Mouse (Mus musculus) liver, postnatal 0 days (tissue): Measurements from ENCODE around the gene 6030468B19Rik. TPM values are rescaled to one million over a fixed set of nuclear protein-coding genes. Genes with fewer than 3 reads are reported as not detected.
A peak's percentile ranks its signal among the peaks of the same experiment; 100 is the strongest.

Source experiments
- ATAC-seq: fragments of 200-750 bp; cut with Nextera tagmentation; 2 replicates; pipeline ENCODE4 v1.8.0; 2017; ENCODE audit warnings: mild to moderate bottlenecking, moderate library complexity
- DNase-seq: peaks from one replicate; pipeline ENCODE4 v3.0.0-alpha.2; 2016
- H3K27ac ChIP-seq: fragments of 300-500 bp; sonication (generic); 2 replicates; pipeline ENCODE4 v1.5.1; 2014; ENCODE audit warnings: antibody characterized with exemption, moderate library complexity, mild to moderate bottlenecking, low read depth
- H3K27me3 ChIP-seq: fragments of 300-500 bp; sonication (generic); 2 replicates; pipeline ENCODE4 v1.6.1; 2014; ENCODE audit warnings: low read length, control low read depth, mixed read lengths; ENCODE audit not compliant: insufficient read depth
- H3K36me3 ChIP-seq: fragments of 300-500 bp; sonication (generic); replicated peaks from 2 replicates; pipeline ENCODE4 v1.6.1; 2014; ENCODE audit warnings: mild to moderate bottlenecking, control low read depth, low read length, moderate library complexity, mixed read lengths; ENCODE audit not compliant: insufficient read depth
- H3K4me1 ChIP-seq: fragments of 300-500 bp; sonication (generic); 2 replicates; pipeline ENCODE4 v1.6.1; 2014; ENCODE audit warnings: antibody characterized with exemption, mild to moderate bottlenecking, control low read depth; ENCODE audit not compliant: insufficient read depth
- H3K4me2 ChIP-seq: fragments of 300-500 bp; sonication (generic); 2 replicates; pipeline ENCODE4 v1.6.1; 2014; ENCODE audit warnings: low read depth, mild to moderate bottlenecking, low read length, moderate library complexity, mixed read lengths
- H3K4me3 ChIP-seq: fragments of 300-500 bp; sonication (generic); 2 replicates; pipeline ENCODE4 v1.5.1; 2014; ENCODE audit warnings: low read depth, low read length
- H3K9ac ChIP-seq: fragments of 300-500 bp; sonication (generic); replicated peaks from 2 replicates; pipeline ENCODE4 v1.6.1; 2014; ENCODE audit warnings: mild to moderate bottlenecking, moderate library complexity
- H3K9me3 ChIP-seq: fragments of 300-500 bp; sonication (generic); 2 replicates; pipeline ENCODE4 v1.6.1; 2016; ENCODE audit warnings: mild to moderate bottlenecking, control low read depth, low read length, mixed read lengths
- CTCF ChIP-seq: sonication (generic); IDR thresholded peaks from 2 replicates; pipeline ENCODE4 v1.5.1; 2016; ENCODE audit warnings: antibody characterized with exemption, low read depth
- EP300 ChIP-seq: IDR thresholded peaks from 2 replicates; pipeline ENCODE4 v1.6.1; 2016; ENCODE audit warnings: antibody characterized with exemption, low read depth, mild to moderate bottlenecking
- WGBS: fragments of 180-500 bp; shearing (Covaris S2); extraction: QIAGEN DNeasy Blood & Tissue Kit; methylation state at CpG from one replicate; pipeline ENCODE4 v1.1.7; 2014; ENCODE audit not compliant: insufficient replicate concordance; 5-methylcytosine and 5-hydroxymethylcytosine counted together
- polyA plus RNA-seq: library from polyadenylated mRNA; unstranded; fragments of >200 nt; fragmentation: Nextera tagmentation; extraction: Ambion mirVana; gene quantifications from 2 replicates; pipeline ENCODE4 v1.2.1, GENCODE M21; 2015

6030468B19Rik gene
- polyA plus RNA-seq, 1 experiment from 2014 or later: 33.8 TPM

DNA sequence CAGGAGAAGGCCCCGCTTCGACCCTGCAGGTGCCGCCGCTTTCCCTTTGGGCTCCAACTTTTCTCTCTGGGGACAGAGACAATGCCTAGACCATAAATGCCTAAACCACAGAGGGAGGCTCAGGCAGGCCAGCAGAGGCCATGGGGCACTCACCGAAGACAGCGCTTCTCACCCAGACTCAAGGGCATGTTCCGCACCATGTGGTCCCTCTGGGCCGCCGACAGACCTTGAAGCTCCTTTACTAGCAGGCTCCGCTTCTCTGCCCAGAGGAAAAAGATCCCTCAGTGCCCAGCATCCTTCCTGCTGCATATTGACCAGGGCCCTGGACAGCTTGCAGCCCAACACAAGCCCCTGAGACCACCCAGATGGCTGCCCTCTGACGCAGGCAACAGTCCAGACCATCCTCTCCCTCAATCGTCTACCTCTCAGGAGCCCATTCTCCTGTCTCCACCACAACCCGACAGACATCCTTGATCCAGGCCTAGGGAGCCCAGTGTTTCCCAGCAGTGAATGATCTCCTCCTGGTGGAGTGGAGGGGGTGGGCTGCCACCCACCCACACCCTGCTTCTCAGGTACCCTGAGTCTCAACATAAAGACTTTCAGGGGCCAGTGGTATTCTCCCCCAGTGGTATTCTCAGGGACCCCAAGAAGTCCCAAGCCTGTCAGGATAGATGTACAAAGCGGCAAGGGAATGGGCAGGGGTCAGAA lies 21.2 kb upstream of the 6030468B19Rik start:
- 90% methylated on average over 14 of the region's 14 CpGs for WGBS
- no peak overlapping the region for H3K4me3 ChIP-seq
- DNase-seq: no peak
- H3K4me2 ChIP-seq: no peak overlapping the region
- TF ChIP-seq EP300 (no peak), CTCF (no peak)
- H3K36me3 ChIP-seq: peaks cover 69% of the 10 kb centered on the region
- H3K9me3 ChIP-seq: no peaks in the 10 kb centered on the region
- ATAC-seq: no peak
- H3K9ac ChIP-seq: no peak overlapping the region
- peaks cover 23% of the 10 kb centered on the region for H3K4me1 ChIP-seq
- H3K27ac ChIP-seq: no peak overlapping the region
- H3K27me3 ChIP-seq: no peaks in the 10 kb centered on the region

- peak overlapping the region; percentile 21; the same call in 1 of the 2 replicates for H3K9ac ChIP-seq
- peak overlapping the region; percentile 97 for H3K4me2 ChIP-seq
- no peak for TF ChIP-seq CTCF
- TF ChIP-seq EP300: no peak
- ATAC-seq: no peak
- H3K9me3 ChIP-seq: no peaks in the 10 kb centered on the region
- H3K27me3 ChIP-seq: no peaks in the 10 kb centered on the region
- peaks cover 23% of the 10 kb centered on the region for H3K4me1 ChIP-seq
- 0 out of 2 replicates have a peak overlapping the region, but pooled peaks have one; percentile 9 for H3K4me3 ChIP-seq
- H3K27ac ChIP-seq: peak overlapping the region; percentile 63
- 75% methylated on average over 5 of the region's 5 CpGs for WGBS
- DNase-seq: no peak
- peaks cover 62% of the 10 kb centered on the region for H3K36me3 ChIP-seq
These were observed 20.3 kb upstream of the 6030468B19Rik start for GRCm38 (mm10) chr11:117777111-117777510.

DNA sequence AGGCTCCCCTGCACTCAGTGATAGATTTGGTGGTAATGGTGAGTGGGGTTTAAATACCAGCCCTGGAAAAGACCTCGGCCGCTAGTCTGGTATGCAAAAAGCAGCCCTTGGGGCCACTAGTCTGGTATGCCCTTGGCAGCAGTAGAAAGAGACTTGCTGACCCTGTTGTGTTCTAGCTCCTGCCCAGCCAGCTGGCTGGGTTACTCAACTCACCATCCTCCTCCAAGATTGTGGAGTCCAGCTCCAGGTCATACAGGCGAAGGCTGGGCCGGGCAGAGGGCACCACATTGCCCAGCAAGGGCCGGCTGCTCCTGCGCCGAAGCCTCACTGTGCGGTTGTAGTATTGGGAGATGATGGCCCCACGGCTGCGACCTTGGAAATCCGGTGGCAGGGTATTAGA lies 19.4 kb upstream of the 6030468B19Rik start:
- Histone ChIP-seq H3K4me1 (peaks cover 23% of the 10 kb centered on the region), H3K27ac (peak overlapping the region; percentile 97), H3K9me3 (no peaks in the 10 kb centered on the region), H3K27me3 (no peaks in the 10 kb centered on the region), H3K4me2 (peak overlapping the region; percentile 97), H3K4me3 (peak overlapping the region; percentile 82; the same call in 1 of the 2 replicates), H3K9ac (peak overlapping the region; percentile 13; the same call in 1 of the 2 replicates), H3K36me3 (peaks cover 55% of the 10 kb centered on the region)
- ATAC-seq (no peak), DNase-seq (no peak)
- WGBS: 93% methylated on average over 11 of the region's 11 CpGs
- TF ChIP-seq EP300 (no peak), CTCF (no peak)

DNA sequence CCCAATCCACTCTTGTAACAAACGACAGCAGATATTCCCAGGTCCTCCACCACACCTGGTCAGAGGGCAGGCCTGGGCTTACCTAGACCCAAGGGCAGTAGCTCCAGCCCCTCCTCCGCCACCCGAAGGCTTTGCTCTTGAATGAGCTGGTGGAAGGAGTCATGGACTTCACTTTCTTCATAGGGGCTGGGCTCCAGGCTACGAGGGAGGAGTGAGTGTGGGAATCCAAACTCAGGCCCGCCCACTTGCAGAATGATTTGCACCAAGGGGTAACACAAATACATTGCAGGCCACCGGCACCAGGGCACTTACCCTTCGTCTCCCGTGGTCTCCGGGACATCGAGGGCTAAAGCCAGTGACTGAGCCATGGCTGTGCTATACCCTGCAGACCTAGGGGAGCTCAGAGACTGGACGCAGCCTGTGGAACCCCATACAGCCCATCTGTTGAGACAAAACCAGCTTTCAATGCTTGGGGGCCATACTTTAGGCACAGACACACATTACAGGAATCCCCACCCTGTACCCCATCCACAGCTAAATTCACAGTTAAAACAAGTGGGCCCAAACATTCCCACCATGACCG lies 18.5 kb upstream of the 6030468B19Rik start:
- ATAC-seq (no peak), DNase-seq (peak; percentile 73)
- Histone ChIP-seq H3K9me3 (no peaks in the 10 kb centered on the region), H3K27me3 (no peaks in the 10 kb centered on the region), H3K36me3 (peaks cover 47% of the 10 kb centered on the region), H3K4me1 (peaks cover 27% of the 10 kb centered on the region), H3K27ac (peak overlapping the region; percentile 97), H3K9ac (peak overlapping the region; percentile 85), H3K4me2 (peak overlapping the region; percentile 97), H3K4me3 (peak overlapping the region; percentile 82)
- TF ChIP-seq EP300 (no peak), CTCF (no peak)
- WGBS: 30% methylated on average over 12 of the region's 12 CpGs

GRCm38 (mm10) chr11:117779434-117780198 lies 17.8 kb upstream of the 6030468B19Rik start:
- 2% methylated on average over 37 of the region's 38 CpGs for WGBS
- H3K4me1 ChIP-seq: peaks cover 30% of the 10 kb centered on the region
- peak; percentile 80 for DNase-seq

GRCm38 (mm10) chr11:117780199-117780515 lies 17.3 kb upstream of the 6030468B19Rik start:
- peak overlapping the region; percentile 85 for H3K9ac ChIP-seq
- H3K4me2 ChIP-seq: peak overlapping the region; percentile 97
- no peaks in the 10 kb centered on the region for H3K9me3 ChIP-seq
- peak; percentile 1 for ATAC-seq
- no peak for DNase-seq
- H3K4me3 ChIP-seq: peak overlapping the region; percentile 82
- TF ChIP-seq EP300: no peak
- TF ChIP-seq CTCF: no peak
- peak overlapping the region; percentile 97 for H3K27ac ChIP-seq
- H3K36me3 ChIP-seq: peaks cover 48% of the 10 kb centered on the region
- 0% methylated on average over 17 of the region's 17 CpGs for WGBS
- peaks cover 30% of the 10 kb centered on the region for H3K4me1 ChIP-seq
- no peaks in the 10 kb centered on the region for H3K27me3 ChIP-seq

More at GRCm38 (mm10) chr11:117779434-117780198, 17.8 kb upstream of the 6030468B19Rik start:
- H3K36me3 ChIP-seq: peaks cover 48% of the 10 kb centered on the region
- H3K4me2 ChIP-seq: peak overlapping the region; percentile 97
- H3K27me3 ChIP-seq: no peaks in the 10 kb centered on the region
- peak overlapping the region; percentile 82 for H3K4me3 ChIP-seq
- peak; percentile 26 for ATAC-seq
- H3K9ac ChIP-seq: peak overlapping the region; percentile 85
- H3K9me3 ChIP-seq: no peaks in the 10 kb centered on the region
- TF ChIP-seq EP300 (no peak), CTCF (no peak)
- peak overlapping the region; percentile 97 for H3K27ac ChIP-seq
